Mouse (Mus musculus): Measurements from ENCODE around the gene Xpnpep1.
A peak's percentile ranks its signal among the peaks of the same experiment; 100 is the strongest.

Gene Xpnpep1

GRCm38 (mm10) chr19:53066531-53066930 is 26.5 kb upstream of the Xpnpep1 start:
- no peak for DNase-seq (ENCODE audit: low read depth, low spot score)

- DNase-seq (ENCODE audit: low read depth, low spot score): no peak
Measured at GRCm38 (mm10) chr19:53064972-53065361, 25.0 kb upstream of the Xpnpep1 start.

GRCm38 (mm10) chr19:53064292-53064971 is 24.4 kb upstream of the Xpnpep1 start:
- no peak for DNase-seq (ENCODE audit: low read depth, low spot score)

GRCm38 (mm10) chr19:53062046-53062445 is 22.0 kb upstream of the Xpnpep1 start:
- DNase-seq (ENCODE audit: low read depth, low spot score): no peak

- DNase-seq (ENCODE audit: low read depth, low spot score): no peak
Measured at GRCm38 (mm10) chr19:53059344-53060111, 19.5 kb upstream of the Xpnpep1 start.

GRCm38 (mm10) chr19:53058726-53059334 is 18.8 kb upstream of the Xpnpep1 start:
- DNase-seq (ENCODE audit: low read depth, low spot score): no peak

GRCm38 (mm10) chr19:53057980-53058725 is 18.1 kb upstream of the Xpnpep1 start:
- no peak for DNase-seq (ENCODE audit: low read depth, low spot score)

GRCm38 (mm10) chr19:53053355-53053754 is 13.3 kb upstream of the Xpnpep1 start:
- no peak for DNase-seq (ENCODE audit: low read depth, low spot score)

- no peak for DNase-seq (ENCODE audit: low read depth, low spot score)
Measured at GRCm38 (mm10) chr19:53052031-53052670, 12.1 kb upstream of the Xpnpep1 start.

GRCm38 (mm10) chr19:53051288-53051985 is 11.4 kb upstream of the Xpnpep1 start:
- DNase-seq (ENCODE audit: low read depth, low spot score): no peak

- DNase-seq (ENCODE audit: low read depth, low spot score): peak; percentile 51
Measured at GRCm38 (mm10) chr19:53050100-53050499, 10.1 kb upstream of the Xpnpep1 start.

GRCm38 (mm10) chr19:53047208-53047607 is 7.2 kb upstream of the Xpnpep1 start:
- no peak for DNase-seq (ENCODE audit: low read depth, low spot score)

GRCm38 (mm10) chr19:53043423-53044125 is 3.6 kb upstream of the Xpnpep1 start:
- no peak for DNase-seq (ENCODE audit: low read depth, low spot score)

GRCm38 (mm10) chr19:53041570-53041969 is 1.6 kb upstream of the Xpnpep1 start:
- DNase-seq (ENCODE audit: low read depth, low spot score): no peak

- no peak for DNase-seq (ENCODE audit: low read depth, low spot score)
Measured at GRCm38 (mm10) chr19:53041133-53041510, 1.1 kb upstream of the Xpnpep1 start.

GRCm38 (mm10) chr19:53039090-53039489 is 924 bp downstream of the Xpnpep1 start:
- DNase-seq (ENCODE audit: low read depth, low spot score): peak; percentile 69

- peak; percentile 95 for DNase-seq (ENCODE audit: low read depth, low spot score)
Measured at GRCm38 (mm10) chr19:53038435-53038938, 1.5 kb downstream of the Xpnpep1 start.

GRCm38 (mm10) chr19:53037925-53038419 is 2.0 kb downstream of the Xpnpep1 start:
- no peak for DNase-seq (ENCODE audit: low read depth, low spot score)

GRCm38 (mm10) chr19:53033159-53033943 is 6.7 kb downstream of the Xpnpep1 start:
- no peak for DNase-seq (ENCODE audit: low read depth, low spot score)
